Comparison of ENCODE assay signal across 8 mouse cellular contexts in the genomic region with DNA sequence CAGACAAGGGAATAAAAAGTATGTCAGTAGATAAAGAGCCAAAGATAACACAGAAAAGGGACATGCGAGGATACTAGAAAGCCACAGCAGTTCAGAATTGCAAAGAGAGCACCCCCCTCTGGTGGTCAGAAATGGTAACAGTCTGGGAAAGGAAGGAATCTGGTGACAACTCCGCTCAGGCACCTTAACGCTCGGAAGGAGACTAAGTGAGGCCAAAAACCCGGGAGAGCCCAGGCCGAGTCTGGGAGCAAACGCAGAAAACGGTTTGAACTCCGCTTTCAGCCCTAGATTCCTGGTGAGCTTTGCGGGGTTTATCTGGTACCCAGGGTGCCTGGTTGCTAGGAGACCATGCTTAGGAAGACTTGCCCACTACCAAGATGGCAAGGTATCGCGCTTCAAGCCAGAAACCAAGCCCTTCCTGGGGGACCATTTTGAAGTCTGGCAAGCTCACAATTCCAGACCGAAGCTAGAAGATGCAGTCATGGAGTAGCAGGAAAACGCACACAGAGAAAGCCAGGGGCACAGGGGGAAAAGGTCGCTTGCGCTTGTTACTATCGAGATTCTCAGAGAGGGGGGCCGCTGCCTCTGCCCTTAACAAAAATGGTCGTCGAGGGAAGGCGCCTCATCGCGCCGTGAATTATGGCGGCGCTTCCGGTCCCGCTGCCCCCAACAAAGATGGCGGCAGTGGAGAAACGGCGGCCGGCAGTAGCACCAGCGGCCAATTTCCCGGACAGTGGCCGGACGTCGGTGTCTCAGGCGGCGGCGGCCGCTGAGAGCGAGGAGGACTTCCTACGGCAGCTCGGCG. TPM values are rescaled to one million over a fixed set of nuclear protein-coding genes. Genes with fewer than 3 reads are reported as not detected.
A peak's percentile ranks its signal among the peaks of the same experiment; 100 is the strongest.
DNase-seq lines count a peak whose midpoint lies in the region; ATAC-seq lines count a peak whose summit lies in the region.

Tpgs1 (plus strand) TSS at position 599 of the 805 bp plus-strand sequence.

- peak; percentile 94 for DNase-seq in adipocyte (ENCODE audit: low spot score)
- DNase-seq in embryo, embryonic 10 days (ENCODE audit: low spot score): peak; percentile 92
- DNase-seq in gastrocnemius, postnatal 14 days: peak; percentile 85
- peak; percentile 90 to 92 for DNase-seq in left cerebral cortex, postnatal 10 days (ENCODE audit: extremely low spot score in 1 of 2, low spot score in 2 of 2)
- DNase-seq in right cerebral cortex, postnatal 25 days: peak; percentile 89
- peak; percentile 81 to 88 for DNase-seq in urinary bladder, postnatal 4 days (ENCODE audit: low spot score in 2 of 2)

- ATAC-seq in inflammation-experienced regulatory T-cells, adult 6 months: peak; percentile 94
- peak; percentile 85 for ATAC-seq in megakaryocyte-erythroid progenitor cell, adult 5-6 weeks (replicated peaks; ENCODE audit: low FRiP score, low TSS enrichment, poor library complexity, severe bottlenecking)

- intact Hi-C loops in gastrocnemius, postnatal 14 days (cut with DNase I; ENCODE audit: low total_unique reads): no loop called here
- intact Hi-C loops in left cerebral cortex, postnatal 10 days (cut with DNase I): loop anchor here (2.0 kb wide), 1 partner anchor 74 kb away; no protein-coding TSS in a partner anchor

RNA-seq across cellular contexts. Expression of gene Tpgs1, which starts in this region (rescaled TPM):
- 10 to 100 TPM; 22.6 to 24.0 TPM for total RNA-seq in gastrocnemius, postnatal 14 days (2021)
- polyA plus RNA-seq in inflammation-experienced regulatory T-cells, adult 6 months (2017; shearing (Covaris generic)): 10 to 100 TPM; 15.9 to 25.7 (median 17.5) TPM
- 10 to 100 TPM; 69.6 to 72.6 TPM for total RNA-seq in left cerebral cortex, postnatal 10 days (2021)
- total RNA-seq in megakaryocyte-erythroid progenitor cell, adult 5-6 weeks (2014; fragmentation: Nextera tagmentation): 8.5 and 10.8 TPM in 2 replicates
- total RNA-seq in megakaryocyte-erythroid progenitor cell, adult 5-6 weeks (2017): 2.9 and 4.1 TPM in 2 replicates

Comparison
In these comparisons a context has a peak if more than half of its experiments do, and no peak if none do; other contexts are left out.
1. Peak in every context shown above with its lines: DNase-seq and ATAC-seq.